Mouse (Mus musculus) myocyte (in vitro differentiated cells): ENCODE data around the gene Ing4. TPM values are rescaled to one million over a fixed set of nuclear protein-coding genes. Genes with fewer than 3 reads are reported as not detected.
A peak's percentile ranks its signal among the peaks of the same experiment; 100 is the strongest.

Source experiments
- H3K27me3 ChIP-seq: one replicate; pipeline ENCODE4 v1.6.1; 2011; ENCODE audit not compliant: control insufficient read depth, insufficient read depth, insufficient read length
- H3K36me3 ChIP-seq: one replicate; pipeline ENCODE4 v1.6.1; 2011; ENCODE audit not compliant: control insufficient read depth, insufficient read depth
- H3K4me2 ChIP-seq: one replicate; pipeline ENCODE4 v1.6.1; 2011; ENCODE audit warnings: low read depth, control low read depth
- H3K4me3 ChIP-seq: one replicate; pipeline ENCODE4 v1.5.1; 2011; ENCODE audit warnings: mild to moderate bottlenecking, control low read depth, moderate library complexity
- H3K79me2 ChIP-seq: one replicate; pipeline ENCODE4 v1.6.1; 2011; ENCODE audit not compliant: control insufficient read depth, insufficient read depth
- H3ac ChIP-seq: one replicate; pipeline ENCODE4 v1.6.1; 2011; ENCODE audit not compliant: control insufficient read depth, insufficient read length
- CEBPB ChIP-seq: IDR thresholded peaks from 2 replicates; pipeline ENCODE4 v1.6.1; 2011; ENCODE audit warnings: mild to moderate bottlenecking, moderate library complexity; ENCODE audit not compliant: poor library complexity, insufficient read depth, severe bottlenecking
- E2F4 ChIP-seq: IDR thresholded peaks from one replicate; pipeline ENCODE4 v1.6.1; 2011; ENCODE audit warnings: mild to moderate bottlenecking, control low read depth, moderate library complexity; ENCODE audit not compliant: insufficient read depth
- MAX ChIP-seq: IDR thresholded peaks from one replicate; pipeline ENCODE4 v1.6.1; 2011; ENCODE audit warnings: low read depth, mild to moderate bottlenecking, control low read depth
- MYOD1 ChIP-seq, 3 experiments: IDR thresholded peaks; one replicate each; pipeline ENCODE4 v1.6.1; 2011; ENCODE audit warnings: control low read depth in 2 of 3, low read depth in 2 of 3, mild to moderate bottlenecking in 2 of 3, moderate library complexity in 1 of 3; ENCODE audit not compliant: insufficient read length in 2 of 3, control insufficient read depth in 1 of 3
- MYOG ChIP-seq, 3 experiments: IDR thresholded peaks; one replicate each; pipeline ENCODE4 v1.6.1; 2011; ENCODE audit warnings: control low read depth in 2 of 3, low read depth in 2 of 3, mild to moderate bottlenecking in 2 of 3; ENCODE audit not compliant: insufficient read length in 2 of 3, control insufficient read depth in 1 of 3, insufficient read depth in 1 of 3
- POLR2A ChIP-seq: IDR thresholded peaks from one replicate; pipeline ENCODE4 v1.6.1; 2011; ENCODE audit warnings: low read depth, mild to moderate bottlenecking, control low read depth, moderate library complexity; ENCODE audit not compliant: insufficient read length
- POLR2AphosphoS2 ChIP-seq: IDR thresholded peaks from one replicate; pipeline ENCODE4 v1.6.1; 2011; ENCODE audit warnings: low read depth, control low read depth; ENCODE audit not compliant: insufficient read length
- REST ChIP-seq: IDR thresholded peaks from one replicate; pipeline ENCODE4 v1.6.1; 2011; ENCODE audit warnings: mild to moderate bottlenecking, control low read depth, moderate library complexity; ENCODE audit not compliant: insufficient read depth, insufficient read length
- SRF ChIP-seq: IDR thresholded peaks from one replicate; pipeline ENCODE4 v1.6.1; 2011; ENCODE audit warnings: low read depth; ENCODE audit not compliant: control insufficient read depth, insufficient read length
- TCF12 ChIP-seq: IDR thresholded peaks from one replicate; pipeline ENCODE4 v1.6.1; 2011; ENCODE audit warnings: mild to moderate bottlenecking, control low read depth; ENCODE audit not compliant: poor library complexity, insufficient read depth, severe bottlenecking
- TCF3 ChIP-seq: IDR thresholded peaks from one replicate; pipeline ENCODE4 v1.6.1; 2011; ENCODE audit warnings: low read depth, control low read depth; ENCODE audit not compliant: insufficient read length
- USF1 ChIP-seq: IDR thresholded peaks from one replicate; pipeline ENCODE4 v1.6.1; 2011; ENCODE audit warnings: low read depth, mild to moderate bottlenecking, control low read depth, moderate library complexity
- polyA plus RNA-seq: library from polyadenylated mRNA; unstranded; fragments of >200 nt; fragmentation: generic; extraction: Trizol; gene quantifications from one replicate; pipeline ENCODE4 v1.2.1, GENCODE M21; 2012; ENCODE audit warnings: missing spikeins

The Ing4 gene
- polyA plus RNA-seq, 1 experiment = 31.2 TPM

- H3K4me3 ChIP-seq = no peak overlapping the region
- H3K79me2 ChIP-seq = no peaks in the 10 kb centered on the region
- TF ChIP-seq MAX (no peak), MYOG (IDR thresholded peaks at IDR 0.05; ENCODE audit: control insufficient read depth in 1 of 3, insufficient read depth in 1 of 3, insufficient read length in 2 of 3, low read depth in 2 of 3) (peak in 1 of 3 experiments; percentile 30), MYOD1 (IDR thresholded peaks at IDR 0.05; ENCODE audit: control insufficient read depth in 1 of 3, insufficient read length in 2 of 3, low read depth in 2 of 3) (peak in 1 of 3 experiments; percentile 9)
- H3ac ChIP-seq = no peak overlapping the region
- no peaks in the 10 kb centered on the region for H3K27me3 ChIP-seq
- peak overlapping the region; percentile 80 for H3K4me2 ChIP-seq
- no peaks in the 10 kb centered on the region for H3K36me3 ChIP-seq
Observed at GRCm38 (mm10) chr6:125089521-125090321, 50.2 kb downstream of the Ing4 start.

DNA sequence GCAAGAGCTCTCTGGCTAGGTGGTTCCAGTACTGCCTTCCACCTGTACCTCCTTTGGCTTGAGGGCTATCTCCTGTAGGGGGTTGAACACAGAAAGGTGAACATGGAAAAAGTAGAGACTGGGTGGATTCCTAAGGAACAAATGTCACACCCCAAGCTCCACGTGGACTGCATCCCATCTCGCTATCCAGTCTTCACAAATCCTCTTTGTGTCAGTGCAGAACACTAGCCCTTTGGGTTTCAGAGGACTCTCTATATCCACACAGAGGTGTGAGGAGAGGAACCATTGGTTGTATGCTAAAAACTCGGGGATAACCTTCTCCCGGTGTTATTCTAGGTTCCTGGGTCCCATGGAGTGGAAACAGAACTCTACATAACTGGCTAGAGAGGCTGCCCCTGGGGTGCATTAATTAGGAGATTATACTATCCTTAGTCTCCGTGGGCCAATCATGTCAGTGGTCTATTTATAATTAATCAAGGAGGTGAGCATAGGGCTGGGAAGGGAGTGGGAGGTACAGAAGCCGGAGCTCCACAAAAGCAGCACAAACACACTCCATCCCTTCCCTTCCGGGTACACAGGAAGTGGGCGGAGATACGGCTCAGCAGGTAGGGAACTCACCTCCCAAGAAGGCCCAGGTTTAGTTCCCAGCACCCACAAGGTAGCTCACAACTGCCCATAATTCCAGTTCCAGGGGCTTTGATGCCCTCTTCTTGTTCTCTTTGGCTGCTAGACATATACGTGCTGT is 51.0 kb downstream of the Ing4 start:
- TF ChIP-seq USF1 = no peak
- no peak for TF ChIP-seq TCF3
- no peak for TF ChIP-seq E2F4
- no peak for TF ChIP-seq POLR2AphosphoS2
- no peak for TF ChIP-seq MYOG (IDR thresholded peaks at IDR 0.05; ENCODE audit: control insufficient read depth in 1 of 3, insufficient read depth in 1 of 3, insufficient read length in 2 of 3, low read depth in 2 of 3)
- no peak for TF ChIP-seq REST
- no peak for TF ChIP-seq POLR2A
- TF ChIP-seq CEBPB = no peak
- no peak for TF ChIP-seq TCF12
- no peak for TF ChIP-seq MAX
- no peak for TF ChIP-seq MYOD1 (IDR thresholded peaks at IDR 0.05; ENCODE audit: control insufficient read depth in 1 of 3, insufficient read length in 2 of 3, low read depth in 2 of 3)
- TF ChIP-seq SRF = no peak
- Histone ChIP-seq H3K4me2 (peak overlapping the region; percentile 80), H3K79me2 (no peaks in the 10 kb centered on the region), H3ac (no peak overlapping the region), H3K27me3 (no peaks in the 10 kb centered on the region), H3K4me3 (no peak overlapping the region), H3K36me3 (no peaks in the 10 kb centered on the region)

GRCm38 (mm10) chr6:125092372-125092771 is 52.8 kb downstream of the Ing4 start:
- TF ChIP-seq POLR2A (no peak), USF1 (no peak), REST (no peak), E2F4 (no peak), CEBPB (no peak), TCF3 (no peak), MYOD1 (IDR thresholded peaks at IDR 0.05; ENCODE audit: control insufficient read depth in 1 of 3, insufficient read length in 2 of 3, low read depth in 2 of 3) (no peak), MAX (no peak), MYOG (IDR thresholded peaks at IDR 0.05; ENCODE audit: control insufficient read depth in 1 of 3, insufficient read depth in 1 of 3, insufficient read length in 2 of 3, low read depth in 2 of 3) (no peak), POLR2AphosphoS2 (no peak), TCF12 (no peak)
- H3K4me3 ChIP-seq = no peak overlapping the region
- peaks cover 6% of the 10 kb centered on the region for H3K79me2 ChIP-seq
- no peaks in the 10 kb centered on the region for H3K27me3 ChIP-seq
- H3ac ChIP-seq = no peak overlapping the region
- no peak overlapping the region for H3K4me2 ChIP-seq
- no peaks in the 10 kb centered on the region for H3K36me3 ChIP-seq

DNA sequence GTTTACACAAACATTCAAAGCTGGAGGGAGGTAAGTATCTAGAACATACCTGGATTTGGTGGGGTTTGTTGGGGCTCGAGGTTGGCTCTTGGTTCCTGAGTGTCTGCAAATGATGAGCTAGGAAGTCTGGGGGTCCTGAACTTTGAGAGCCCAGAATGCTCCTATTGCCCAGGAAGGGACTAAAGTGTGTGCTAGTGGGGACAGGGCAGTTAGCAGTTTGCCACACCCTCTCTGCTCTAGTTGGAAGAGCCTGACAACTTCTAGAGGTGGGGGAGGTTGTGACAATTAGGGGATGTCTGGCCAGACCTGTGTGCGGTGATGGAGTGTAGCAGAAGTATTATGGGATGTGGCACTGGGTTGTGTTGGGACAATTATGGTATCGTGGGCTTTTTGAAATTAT is 55.3 kb downstream of the Ing4 start:
- TF ChIP-seq POLR2A = no peak
- TF ChIP-seq POLR2AphosphoS2 = no peak
- no peak for TF ChIP-seq E2F4
- no peak for TF ChIP-seq TCF12
- no peak for TF ChIP-seq MAX
- no peak for TF ChIP-seq TCF3
- no peak for TF ChIP-seq MYOD1 (IDR thresholded peaks at IDR 0.05; ENCODE audit: control insufficient read depth in 1 of 3, insufficient read length in 2 of 3, low read depth in 2 of 3)
- TF ChIP-seq MYOG (IDR thresholded peaks at IDR 0.05; ENCODE audit: control insufficient read depth in 1 of 3, insufficient read depth in 1 of 3, insufficient read length in 2 of 3, low read depth in 2 of 3) = no peak
- TF ChIP-seq USF1 = no peak
- TF ChIP-seq REST = no peak
- no peak for TF ChIP-seq SRF
- no peak for TF ChIP-seq CEBPB
- peaks cover 31% of the 10 kb centered on the region for H3K79me2 ChIP-seq
- H3K27me3 ChIP-seq = no peaks in the 10 kb centered on the region
- H3K4me2 ChIP-seq = peak overlapping the region; percentile 35
- H3K4me3 ChIP-seq = no peak overlapping the region
- no peak overlapping the region for H3ac ChIP-seq
- no peaks in the 10 kb centered on the region for H3K36me3 ChIP-seq
